Mouse (Mus musculus): ENCODE results near the gene Syngr4.
"Not testable (repeated sequence)": the region's sequence is repeated elsewhere in the genome, so short reads cannot be mapped to it uniquely, and the experiment has no call there.

The Syngr4 gene

GRCm38 (mm10) chr7:45916056-45917003, 19.8 kb upstream of the Syngr4 start:
- DNase-seq (ENCODE audit: low spot score in 2 of 2) = peak; percentile 50 to 75

DNA sequence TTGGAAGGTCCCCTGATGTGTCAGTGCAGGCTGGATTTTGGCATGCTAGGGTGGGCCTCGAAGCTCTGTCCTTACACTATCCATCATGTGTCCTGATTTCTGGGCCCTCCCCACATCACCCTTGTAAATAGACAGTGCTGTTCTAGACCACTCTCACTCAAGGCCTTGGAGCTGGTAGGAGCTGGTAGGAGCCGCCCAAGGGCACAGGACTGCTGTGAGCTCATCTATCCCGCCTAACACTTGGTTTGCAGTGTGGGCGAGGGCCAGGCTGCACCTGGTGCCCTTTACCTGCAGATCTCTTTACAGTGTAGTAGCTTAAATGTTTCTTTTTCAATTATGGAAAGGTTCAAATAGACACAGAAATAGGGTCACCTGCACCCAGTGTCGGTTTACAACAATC, 18.5 kb upstream of the Syngr4 start:
- no peak for DNase-seq (ENCODE audit: low spot score in 2 of 2)

- no peak for DNase-seq (ENCODE audit: low spot score in 2 of 2)
Observed at GRCm38 (mm10) chr7:45914067-45914466, 17.6 kb upstream of the Syngr4 start.

GRCm38 (mm10) chr7:45909145-45909544, 12.6 kb upstream of the Syngr4 start:
- no peak for DNase-seq (ENCODE audit: low spot score in 2 of 2)

GRCm38 (mm10) chr7:45908384-45908783, 11.9 kb upstream of the Syngr4 start:
- DNase-seq (ENCODE audit: low spot score in 2 of 2) = no peak

DNA sequence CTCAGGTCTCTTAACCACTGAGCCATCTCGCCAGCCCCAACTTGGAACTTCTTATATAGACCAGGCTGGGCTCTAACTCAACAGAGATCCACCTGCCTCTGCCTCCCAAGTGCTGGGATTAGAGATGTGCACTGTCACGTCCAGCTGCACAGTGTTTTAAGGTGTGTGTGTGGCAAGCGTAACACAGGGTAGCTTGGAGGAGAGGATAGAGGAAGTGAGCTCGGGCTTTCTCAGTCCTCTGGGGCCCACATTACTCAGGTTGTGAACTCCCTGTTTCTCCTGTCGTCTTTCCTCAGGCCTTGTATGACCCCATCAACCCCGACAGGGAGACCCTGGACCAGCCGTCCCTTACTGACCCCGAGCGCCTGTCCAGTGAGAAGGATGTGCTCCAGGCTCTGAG, 10.1 kb upstream of the Syngr4 start:
- DNase-seq (ENCODE audit: low spot score in 2 of 2) = no peak

DNA sequence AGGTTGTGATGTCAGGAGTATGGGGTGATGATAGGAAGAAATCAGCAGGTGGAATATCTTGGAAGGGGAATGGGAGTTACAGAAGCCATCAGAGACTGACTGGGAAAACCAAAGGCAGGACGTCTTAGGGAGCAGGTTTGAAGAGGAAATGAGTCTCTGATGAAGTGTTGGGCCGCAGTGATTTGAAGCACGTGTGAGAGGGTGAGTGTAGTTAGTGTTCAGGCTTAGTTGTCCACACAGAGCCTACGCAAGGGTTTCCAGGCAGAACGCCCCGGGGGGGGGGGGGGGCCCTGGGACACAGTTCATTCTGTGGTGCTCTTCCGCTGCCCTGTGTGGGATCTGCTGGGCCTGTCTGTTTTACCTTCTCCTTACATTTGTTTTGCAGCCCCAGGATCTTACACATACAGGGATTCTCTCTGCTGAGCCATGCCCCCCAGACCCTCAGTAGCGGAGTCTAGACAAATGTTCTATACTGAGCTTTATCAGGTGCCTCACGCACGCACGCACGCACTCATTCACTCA, 6.0 kb upstream of the Syngr4 start:
- DNase-seq (ENCODE audit: low spot score in 2 of 2) = no peak

DNA sequence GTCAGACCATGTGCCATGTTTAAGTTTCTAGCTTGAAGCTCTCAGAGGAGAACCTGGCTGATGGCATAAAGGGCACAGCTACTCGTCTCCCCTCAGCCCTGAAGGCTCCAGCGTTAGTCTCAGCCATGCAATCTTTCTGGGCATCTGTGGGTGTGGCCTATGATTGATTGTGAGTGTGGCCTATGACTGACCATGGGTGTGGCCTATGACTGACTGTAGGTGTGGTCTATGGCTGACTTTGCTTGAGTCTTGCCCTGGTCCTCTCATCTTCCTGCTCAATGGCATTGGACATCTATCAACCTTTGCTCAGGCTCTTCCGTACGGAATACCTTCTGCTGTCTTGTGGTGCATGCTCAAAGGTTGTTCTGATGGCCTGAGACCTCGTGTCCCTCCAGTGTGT, 5.0 kb upstream of the Syngr4 start:
- no peak for DNase-seq (ENCODE audit: low spot score in 2 of 2)

GRCm38 (mm10) chr7:45898125-45898524, 1.6 kb upstream of the Syngr4 start:
- DNase-seq (ENCODE audit: low spot score in 2 of 2) = not testable (repeated sequence)

GRCm38 (mm10) chr7:45897258-45897757, 794 bp upstream of the Syngr4 start:
- peak; percentile 56 to 64 for DNase-seq (ENCODE audit: low spot score in 2 of 2)

DNA sequence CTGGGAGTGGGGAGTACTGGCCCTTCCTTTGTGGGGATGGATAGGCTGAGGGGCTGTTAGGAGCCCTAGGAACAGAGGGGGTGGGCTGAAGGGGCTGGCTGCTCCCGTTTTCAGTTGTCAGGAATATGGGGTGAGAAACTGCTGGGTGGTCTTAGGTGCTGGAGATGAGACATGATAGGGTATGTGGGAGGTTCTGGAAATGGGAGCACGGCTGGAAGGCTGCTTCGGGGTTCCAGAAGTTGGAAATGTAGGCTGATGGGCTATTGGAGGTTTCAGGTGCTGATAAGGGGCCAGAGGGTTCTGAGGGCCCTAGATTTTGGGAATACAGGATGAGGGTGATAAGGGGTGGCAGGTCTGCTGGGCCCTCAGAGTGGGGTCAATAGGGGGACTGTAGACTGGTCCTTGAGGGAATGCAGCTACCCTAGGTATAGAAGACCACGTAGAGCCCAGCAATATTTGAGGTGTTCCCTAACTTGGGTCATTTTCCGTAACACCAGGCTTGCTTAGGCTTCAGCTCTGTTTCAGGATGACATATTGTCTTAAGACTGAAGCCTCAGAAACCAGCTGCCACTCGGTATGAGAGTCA, 490 bp downstream of the Syngr4 start:
- DNase-seq (ENCODE audit: low spot score in 2 of 2) = no peak

DNA sequence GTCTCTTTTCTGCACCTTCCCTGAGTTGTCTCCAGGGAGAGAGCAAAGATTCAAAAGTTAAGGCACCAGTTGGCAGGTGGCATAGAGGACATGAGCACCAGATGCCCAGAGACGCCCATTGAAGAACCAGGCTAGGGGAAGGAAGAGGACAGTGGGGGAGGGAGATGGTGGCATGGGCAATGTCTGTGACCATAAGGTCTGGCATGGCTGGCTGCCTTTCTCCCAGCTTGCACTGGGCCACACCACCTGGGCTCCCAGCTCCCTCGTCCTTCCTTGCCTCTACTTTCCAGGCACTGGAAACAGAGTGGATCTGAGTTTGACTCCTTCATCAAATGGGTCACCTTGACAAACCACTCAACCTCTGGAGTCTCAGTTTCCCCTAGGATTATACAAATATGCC, 3.9 kb downstream of the Syngr4 start:
- DNase-seq (ENCODE audit: low spot score in 2 of 2) = no peak

DNA sequence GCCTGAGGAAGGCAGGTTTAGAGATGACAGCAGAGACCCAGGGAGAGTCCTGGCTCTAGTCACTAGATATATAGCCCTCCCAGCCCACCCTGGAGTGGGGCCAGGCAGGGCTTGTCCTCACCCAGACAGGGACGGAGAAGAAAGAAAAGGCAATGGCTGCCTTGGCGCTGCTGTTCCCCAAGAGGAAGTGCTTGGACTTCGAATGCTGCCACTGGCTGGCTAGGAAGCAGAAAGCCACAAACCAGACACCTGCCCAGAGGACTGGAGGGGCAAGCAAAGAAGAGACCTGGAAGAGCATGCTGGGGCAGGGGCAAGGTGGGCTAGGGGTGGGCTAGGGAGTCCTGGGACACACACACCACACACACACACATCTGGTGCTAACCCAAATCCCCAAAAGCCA, 9.3 kb downstream of the Syngr4 start:
- no peak for DNase-seq (ENCODE audit: low spot score in 2 of 2)

DNA sequence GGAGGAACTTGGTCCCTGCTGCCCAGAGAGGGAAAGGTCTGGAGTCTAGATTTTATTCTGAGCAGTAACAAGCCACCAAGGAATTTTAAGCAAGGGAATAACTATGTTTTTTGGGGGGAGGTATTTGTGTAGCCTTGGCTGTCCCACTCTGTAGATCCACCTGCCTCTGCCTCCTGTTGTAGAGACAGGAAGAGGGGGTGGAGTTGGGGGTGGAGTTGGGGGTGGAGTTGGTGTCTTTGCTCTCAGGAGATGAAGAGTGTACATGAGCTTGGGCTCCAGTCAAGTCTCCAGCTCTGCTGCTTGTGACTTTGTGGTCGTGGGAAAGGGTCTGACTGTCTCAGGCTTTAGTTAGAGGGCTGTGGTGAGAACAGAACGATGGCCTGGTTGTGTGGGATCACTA, 15.5 kb downstream of the Syngr4 start:
- no peak for DNase-seq (ENCODE audit: low spot score in 2 of 2)

DNA sequence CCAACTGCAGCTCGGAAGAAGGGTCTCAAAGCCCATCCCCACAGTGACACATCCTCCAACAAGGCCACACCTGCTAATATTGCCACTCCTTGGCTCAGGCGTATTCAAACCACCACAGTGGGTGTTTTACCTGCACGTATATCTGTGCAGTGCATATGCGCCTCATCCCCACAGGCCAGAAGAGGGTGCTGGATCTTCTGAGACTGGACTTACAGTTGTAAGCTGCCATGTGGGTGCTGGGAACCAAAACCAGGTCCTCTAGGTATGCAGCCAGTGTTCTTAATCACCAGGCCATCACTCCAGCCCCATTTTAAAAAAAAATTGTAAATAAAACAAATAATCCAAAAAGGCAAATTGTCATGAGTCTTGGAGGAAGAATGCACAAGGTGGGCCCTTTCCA, 16.0 kb downstream of the Syngr4 start:
- DNase-seq (ENCODE audit: low spot score in 2 of 2) = no peak

DNA sequence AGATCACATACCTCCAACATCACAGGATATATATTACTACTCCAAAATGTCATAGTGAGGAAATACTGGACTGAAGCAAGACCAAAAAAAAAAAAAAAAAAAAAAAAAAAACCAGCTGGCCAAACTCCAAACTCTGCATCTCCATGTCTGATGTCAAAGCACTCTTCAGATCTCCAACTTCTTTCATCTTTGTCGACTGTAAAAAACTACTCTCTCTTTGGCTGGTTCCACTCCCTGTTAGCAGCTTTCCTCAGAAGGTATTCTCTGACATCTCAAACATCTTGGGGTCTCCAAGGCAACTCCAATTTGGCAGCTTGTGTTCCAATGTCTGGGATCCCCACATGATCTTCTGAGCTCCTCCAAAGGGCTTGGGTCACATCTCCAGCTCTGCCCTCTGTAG, 18.2 kb downstream of the Syngr4 start, which contains the start of gene Grin2d:
Gene Grin2d (minus strand): TSS at position 101 of the 400 bp plus-strand sequence.
- DNase-seq (ENCODE audit: low spot score in 2 of 2) = not testable (repeated sequence)

DNA sequence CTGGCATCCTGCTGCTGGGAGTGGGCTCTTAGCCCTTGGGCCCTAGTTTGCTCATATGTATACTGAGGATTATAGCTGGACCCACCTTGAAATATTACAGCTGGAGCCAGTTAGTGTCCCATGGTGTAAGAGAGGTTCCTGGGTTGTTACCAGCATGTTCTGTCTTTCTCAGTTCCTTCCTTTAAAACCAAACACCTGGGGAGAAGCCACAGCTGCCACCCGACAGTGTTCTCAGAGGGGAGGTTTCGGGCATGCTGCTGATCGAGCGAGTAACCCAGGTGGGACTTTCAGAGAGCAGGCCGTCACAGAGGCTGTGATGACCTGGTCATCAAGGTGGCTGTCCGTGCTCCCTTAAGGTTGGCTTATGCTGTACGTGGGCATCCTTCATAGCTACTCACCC, 19.6 kb downstream of the Syngr4 start:
- DNase-seq (ENCODE audit: low spot score in 2 of 2) = no peak

GRCm38 (mm10) chr7:45873061-45873947, 23.2 kb downstream of the Syngr4 start:
- peak in 1 of 2 experiments; percentile 53 for DNase-seq (ENCODE audit: low spot score in 2 of 2)

GRCm38 (mm10) chr7:45872624-45873023, 23.9 kb downstream of the Syngr4 start, which contains the start of gene Kdelr1:
Kdelr1 (plus strand) TSS chr7:45872772.
- DNase-seq (ENCODE audit: low spot score in 2 of 2) = peak; percentile 81 to 87

- DNase-seq (ENCODE audit: low spot score in 2 of 2) = no peak
Observed at GRCm38 (mm10) chr7:45870282-45871058, 26.0 kb downstream of the Syngr4 start.

DNA sequence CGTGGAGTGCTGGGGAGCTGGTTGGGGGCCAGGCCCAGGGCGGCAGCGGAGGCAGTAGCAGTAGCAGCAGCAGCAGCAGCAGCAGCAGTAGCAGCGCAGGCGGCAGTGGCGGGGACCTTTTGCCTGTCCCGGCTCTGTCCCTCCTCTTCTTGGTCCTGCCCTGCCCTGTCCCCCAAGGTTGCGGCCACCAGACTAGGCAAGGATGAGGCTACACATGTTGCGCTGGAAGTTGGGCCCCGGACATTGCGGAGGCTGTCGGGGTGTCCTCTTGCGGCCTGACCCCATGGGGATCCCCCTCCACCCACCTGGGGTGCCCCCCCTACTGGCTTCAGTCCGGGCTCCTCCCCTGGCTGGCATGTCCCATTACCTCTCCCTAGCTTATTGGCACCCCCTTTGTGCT, 26.7 kb downstream of the Syngr4 start:
- DNase-seq (ENCODE audit: low spot score in 2 of 2) = no peak
